8 mouse cellular contexts compared by ENCODE assay signal in the genomic region with DNA sequence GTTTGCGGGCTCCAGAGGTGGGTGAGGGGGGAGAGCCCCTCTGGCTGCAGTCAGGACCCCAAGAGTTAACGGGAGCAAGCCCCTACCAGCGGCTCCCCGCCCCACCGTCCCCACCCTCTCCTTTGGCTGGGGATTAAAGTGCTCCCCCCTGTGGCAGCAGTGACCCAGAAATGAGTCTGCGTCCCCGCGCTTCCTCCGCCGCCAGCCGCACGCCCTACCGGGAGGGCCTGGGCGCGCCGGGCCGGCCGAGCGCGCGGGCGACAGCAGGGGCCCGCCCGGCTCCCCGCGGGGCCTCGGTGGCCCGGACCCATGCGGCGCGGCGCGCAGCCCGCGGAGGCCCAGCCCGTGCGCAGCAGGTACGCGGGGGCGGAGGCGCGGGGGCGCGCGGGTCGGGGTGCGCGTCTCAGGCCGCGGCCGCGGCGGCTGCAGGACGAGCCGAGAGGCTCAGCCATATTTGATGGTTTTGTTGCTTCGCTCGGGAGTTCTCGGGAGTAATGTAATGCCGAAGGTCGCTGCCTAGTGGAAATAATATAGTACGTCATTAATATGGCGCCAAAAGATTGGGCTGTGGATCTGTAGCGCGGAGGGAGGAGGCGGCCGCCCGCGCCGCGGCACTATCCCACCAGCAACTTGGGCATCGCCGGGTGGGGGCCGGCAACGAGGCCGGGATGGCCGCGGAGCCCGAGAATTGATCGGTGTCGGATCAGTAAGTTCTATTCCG. TPM values are rescaled to one million over a fixed set of nuclear protein-coding genes. Genes with fewer than 3 reads are reported as not detected.
DNase-seq lines count a peak whose midpoint lies in the region; ATAC-seq and TF ChIP-seq lines count a peak whose summit lies in the region.

No protein-coding gene starts in this region.

- peak; percentile 23 to 68 (median 44); a peak in 5 of 6 replicates for TF ChIP-seq CTCF in MEL (IDR thresholded peaks at IDR 0.05 in 2 of 3, conservative IDR thresholded peaks at IDR 0.05 in 1 of 3; ENCODE audit: control insufficient read depth in 1 of 3, insufficient read depth in 1 of 3, low read depth in 2 of 3, low read length in 3 of 3, poor library complexity in 1 of 3, severe bottlenecking in 1 of 3)
- TF ChIP-seq CTCF in lung, postnatal 0 days (IDR thresholded peaks at IDR 0.05): peak; percentile 72

- no peaks in the 10 kb centered on the region for H3K9me3 ChIP-seq in MEL (replicated peaks; ENCODE audit: insufficient read depth, low read length)
- H3K9me3 ChIP-seq in hindbrain, embryonic 10.5 days: no peaks in the 10 kb centered on the region
- H3K9me3 ChIP-seq in lung, postnatal 0 days (ENCODE audit: low read length): no peaks in the 10 kb centered on the region

- under 1% methylated on average over 81 of the region's 81 CpGs for WGBS in hindbrain, embryonic 10.5 days
- under 1% methylated on average over 45 of the region's 81 CpGs for WGBS in lung, postnatal 0 days

- peaks cover 2 to 16% of the 10 kb centered on the region in 2 experiments; a peak in 2 of 4 replicates for H3K4me1 ChIP-seq in MEL (ENCODE audit: control insufficient read depth in 1 of 2, insufficient read depth in 2 of 2, low read length in 2 of 2)
- peaks cover 36% of the 10 kb centered on the region for H3K4me1 ChIP-seq in hindbrain, embryonic 10.5 days (replicated peaks)
- H3K4me1 ChIP-seq in lung, postnatal 0 days (ENCODE audit: insufficient read depth, low read depth, low read length): 0 out of 2 replicates have a peak, but pooled peaks cover 9% of the 10 kb centered on the region

- TF ChIP-seq RAD21 in MEL (IDR thresholded peaks at IDR 0.05; ENCODE audit: low read depth, low read length): no peak; the same call in none of the 2 replicates

- peak; percentile 60 for ATAC-seq in frontal cortex, adult (ENCODE audit: low TSS enrichment)
- ATAC-seq in lung, postnatal 0 days: peak; percentile 77

- peak overlapping the region; percentile 100 for H3K4me2 ChIP-seq in lung, postnatal 0 days (replicated peaks; ENCODE audit: low read depth, low read length)

- peak; percentile 76 for DNase-seq in MEL (ENCODE audit: low read depth, low spot score)
- DNase-seq in cerebellum, adult 8-10 months: peak; percentile 74
- peak; percentile 83 for DNase-seq in hindbrain, embryonic 10.5 days (ENCODE audit: low spot score)
- peak; percentile 71 for DNase-seq in layer of hippocampus, adult 9-11 months
- DNase-seq in lung, postnatal 0 days (ENCODE audit: low spot score): peak; percentile 85
- peak; percentile 67 for DNase-seq in ovary, postnatal 14 days (ENCODE audit: low spot score)
- DNase-seq in thymus, postnatal 10 days (ENCODE audit: low spot score in 2 of 2): peak; percentile 65 to 82

- H3K36me3 ChIP-seq in MEL (ENCODE audit: control insufficient read depth in 1 of 2, insufficient read depth in 2 of 2, low read length in 2 of 2): peaks cover 26 to 52% of the 10 kb centered on the region in 2 experiments
- no peaks in the 10 kb centered on the region for H3K36me3 ChIP-seq in hindbrain, embryonic 10.5 days
- H3K36me3 ChIP-seq in lung, postnatal 0 days (ENCODE audit: insufficient read depth, low read length): no peaks in the 10 kb centered on the region

- peak overlapping the region; percentile 94 for H3K9ac ChIP-seq in MEL (ENCODE audit: control insufficient read depth, low read depth, low read length, poor library complexity, severe bottlenecking)
- H3K9ac ChIP-seq in lung, postnatal 0 days (replicated peaks; ENCODE audit: low read depth): peak overlapping the region; percentile 64

- peak overlapping the region; percentile 49 to 73 for H3K4me3 ChIP-seq in MEL (ENCODE audit: control insufficient read depth in 1 of 2, insufficient read depth in 1 of 2, low read depth in 2 of 2, low read length in 2 of 2)
- peak overlapping the region; percentile 83 for H3K4me3 ChIP-seq in hindbrain, embryonic 10.5 days
- peak overlapping the region; percentile 47 for H3K4me3 ChIP-seq in lung, postnatal 0 days (ENCODE audit: low read depth, low read length)

- H3K79me2 ChIP-seq in MEL (ENCODE audit: control insufficient read depth, insufficient read depth, low read length, poor library complexity): peaks cover 87% of the 10 kb centered on the region

- no peak for TF ChIP-seq EP300 in MEL (IDR thresholded peaks at IDR 0.05; ENCODE audit: low read depth in 1 of 2, low read length in 2 of 2)
- TF ChIP-seq EP300 in lung, postnatal 0 days (IDR thresholded peaks at IDR 0.05): no peak

- no peaks in the 10 kb centered on the region for H3K27me3 ChIP-seq in MEL (ENCODE audit: control insufficient read depth in 1 of 2, insufficient read depth in 2 of 2, low read length in 2 of 2)
- no peaks in the 10 kb centered on the region for H3K27me3 ChIP-seq in hindbrain, embryonic 10.5 days (ENCODE audit: insufficient read depth, poor library complexity, severe bottlenecking)
- H3K27me3 ChIP-seq in lung, postnatal 0 days (replicated peaks; ENCODE audit: insufficient read depth, low read length): 0 out of 2 replicates have a peak, but pooled peaks cover 4% of the 10 kb centered on the region

- TF ChIP-seq POLR2A in MEL (IDR thresholded peaks at IDR 0.05; ENCODE audit: control insufficient read depth in 1 of 2, insufficient read depth in 1 of 2, low read depth in 1 of 2, low read length in 2 of 2, poor library complexity in 1 of 2): peak in 1 of 2 experiments; percentile 55; a peak in 1 of 4 replicates

- peak overlapping the region; percentile 88 for H3K27ac ChIP-seq in MEL (ENCODE audit: control insufficient read depth, low read depth, low read length)
- peak overlapping the region; percentile 98 for H3K27ac ChIP-seq in hindbrain, embryonic 10.5 days
- peak overlapping the region; percentile 88 for H3K27ac ChIP-seq in lung, postnatal 0 days (ENCODE audit: low read length)

TF ChIP-seq in MEL, 35 proteins besides CTCF, POLR2A, EP300 and RAD21:
- no peak for TF ChIP-seq MYB (IDR thresholded peaks at IDR 0.05; ENCODE audit: low read depth, low read length)
- TF ChIP-seq SMC3 (IDR thresholded peaks at IDR 0.05; ENCODE audit: low read depth, low read length): peak; percentile 45
- peak; percentile 34 for TF ChIP-seq SIN3A (IDR thresholded peaks at IDR 0.05; ENCODE audit: low read length)
- no peak for TF ChIP-seq ZC3H11A (IDR thresholded peaks at IDR 0.05; ENCODE audit: low read depth, low read length)
- TF ChIP-seq RCOR1 (IDR thresholded peaks at IDR 0.05; ENCODE audit: low read depth, low read length): no peak
- TF ChIP-seq POLR2AphosphoS2 (IDR thresholded peaks at IDR 0.05; ENCODE audit: low read length): no peak; the same call in 1 of the 2 replicates
- TF ChIP-seq KAT2A (conservative IDR thresholded peaks at IDR 0.05; ENCODE audit: low read depth, low read length): no peak
- TF ChIP-seq ETS1 (IDR thresholded peaks at IDR 0.05; ENCODE audit: low read depth, low read length): peak; percentile 4; the same call in 1 of the 2 replicates
- no peak for TF ChIP-seq USF1 (IDR thresholded peaks at IDR 0.05; ENCODE audit: low read depth, low read length)
- peak; percentile 85; the same call in 1 of the 2 replicates for TF ChIP-seq MAZ (IDR thresholded peaks at IDR 0.05; ENCODE audit: low read depth, low read length)
- no peak for TF ChIP-seq MAX (IDR thresholded peaks at IDR 0.05; ENCODE audit: low read length)
- no peak for TF ChIP-seq JUND (IDR thresholded peaks at IDR 0.05; ENCODE audit: low read depth, low read length)
- TF ChIP-seq POLR2AphosphoS5 (IDR thresholded peaks at IDR 0.05; ENCODE audit: borderline replicate concordance, low read depth, low read length): peak; percentile 29; the same call in 1 of the 2 replicates
- peak; percentile 70 for TF ChIP-seq MXI1 (IDR thresholded peaks at IDR 0.05; ENCODE audit: low read depth, low read length)
- no peak for TF ChIP-seq UBTF (IDR thresholded peaks at IDR 0.05; ENCODE audit: borderline replicate concordance, insufficient read depth, low read depth, low read length)
- no peak for TF ChIP-seq ELF1 (IDR thresholded peaks at IDR 0.05; ENCODE audit: low read depth, low read length)
- 0 out of 2 replicates have a peak, but pooled peaks have one; percentile 28 for TF ChIP-seq HCFC1 (IDR thresholded peaks at IDR 0.05; ENCODE audit: low read depth, low read length)
TF ChIP-seq in MEL: peak in this region for 7.

RNA-seq across cellular contexts. Expression of a gene that starts 7.8 kb away (rescaled TPM):
- total RNA-seq in MEL (2012; rRNA removed): 98.8 and 116 TPM in 2 replicates
- 100 to 1,000 TPM; 134 to 150 TPM for polyA plus RNA-seq in MEL (2012; ENCODE audit: insufficient read depth in 1 of 2, insufficient read length in 2 of 2, low read depth in 1 of 2, low replicate concordance in 2 of 2, missing spikeins in 1 of 2)
- polyA plus RNA-seq in hindbrain, embryonic 10.5 days (2016; fragmentation: Nextera tagmentation; extraction: Ambion mirVana): 12.2 and 19.1 TPM in 2 replicates
- 6.0 and 7.7 TPM in 2 replicates for polyA plus RNA-seq in lung, postnatal 0 days (2015; fragmentation: Nextera tagmentation; extraction: Ambion mirVana)

Comparison
In these comparisons a context has a peak if more than half of its experiments do, and no peak if none do; other contexts are left out.
1. Peak in every context shown above with its lines: DNase-seq, ATAC-seq, H3K4me3 ChIP-seq and H3K27ac ChIP-seq.